Mouse (Mus musculus): ENCODE data around the gene Kera. TPM values are rescaled to one million over a fixed set of nuclear protein-coding genes. Genes with fewer than 3 reads are reported as not detected.

The Kera gene
- total RNA-seq, 1 experiment from 2014 or later, result not detected

DNA sequence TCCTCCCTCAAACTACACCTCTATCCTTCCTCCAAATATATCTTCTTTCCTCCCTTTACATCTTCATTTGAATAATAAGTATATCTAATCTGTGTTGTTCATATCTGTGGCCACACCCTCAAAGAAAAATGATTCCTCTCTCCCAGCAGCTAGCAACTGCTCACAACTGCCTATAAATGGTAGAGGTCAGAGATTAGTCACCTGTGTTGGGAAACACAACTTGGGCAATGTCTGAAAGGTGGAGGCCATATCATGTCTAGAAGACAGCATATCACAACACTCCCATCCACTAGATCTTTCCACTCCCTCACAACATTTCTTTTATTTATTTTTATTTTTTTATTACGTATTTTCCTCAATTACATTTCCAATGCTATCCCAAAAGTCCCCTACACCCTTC lies 52.8 kb downstream of the Kera start:
- no peak for ATAC-seq (ENCODE audit: extremely low read depth, insufficient number of reproducible peaks, low FRiP score, poor library complexity, severe bottlenecking)

Other genes starting within 250 kb of the Kera start
- gene Dcn, start 127.3 kb upstream of the Kera start, total RNA-seq (2017), result 0.23 TPM in 1 of 2 replicates, not detected in the other
- gene Lum, start 41.8 kb upstream of the Kera start, total RNA-seq (2017), result not detected in 2 replicates
- not detected in 2 replicates for gene Epyc, start 37.2 kb downstream of the Kera start, total RNA-seq (2017)
- not detected in 2 replicates for gene Ccer1, start 86.2 kb downstream of the Kera start, total RNA-seq (2017)
- not detected in 2 replicates for gene C030005K15Rik, start 119.9 kb downstream of the Kera start, total RNA-seq (2017)

All from neutrophil, adult 5-6 weeks (primary cell).